Mouse (Mus musculus): ENCODE data around the gene Gm16181. TPM values are rescaled to one million over a fixed set of nuclear protein-coding genes. Genes with fewer than 3 reads are reported as not detected.

The Gm16181 gene
- polyA plus RNA-seq, 1 experiment from 2014 or later = not detected

DNA sequence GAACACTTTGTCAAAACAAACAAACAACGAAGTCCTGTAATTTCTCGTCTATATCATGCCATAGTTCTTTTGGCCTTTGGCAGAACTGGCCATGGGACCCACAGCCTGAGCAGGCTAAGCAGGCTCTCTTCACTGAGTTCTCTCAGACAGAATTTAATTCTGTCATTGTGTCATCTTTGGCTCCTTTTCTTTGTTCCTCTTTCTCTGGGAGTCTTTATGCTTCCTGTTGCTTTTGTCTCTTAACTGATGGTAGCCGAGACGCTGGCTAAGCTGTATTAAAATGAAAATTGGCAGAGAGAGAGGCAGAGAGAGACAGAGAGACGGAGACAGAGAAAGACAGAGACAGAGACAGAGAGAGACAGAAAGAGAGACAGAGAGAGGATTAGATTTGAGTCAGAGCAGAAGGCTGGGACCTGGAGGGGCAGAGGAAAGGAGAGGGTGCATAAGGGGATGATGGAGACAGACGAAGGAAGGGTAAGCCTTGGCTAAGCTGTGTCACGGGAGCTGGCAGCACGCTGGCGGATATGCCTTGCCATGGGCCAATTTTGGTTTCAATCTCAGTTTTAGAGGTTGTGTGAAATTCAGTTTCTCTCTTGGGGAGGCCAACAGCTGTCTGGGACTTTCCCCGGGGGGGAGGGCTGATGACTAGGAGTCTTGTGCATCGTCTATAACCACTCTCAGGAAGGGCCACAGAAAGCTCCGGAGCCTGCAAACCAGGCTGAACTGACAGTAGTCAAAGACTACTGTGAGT, 10.7 kb upstream of the Gm16181 start:
- 77% methylated on average over 12 of the region's 12 CpGs for WGBS
- Histone ChIP-seq H3K9me3 (replicated peaks; ENCODE audit: control insufficient read depth, low read length) (no peaks in the 10 kb centered on the region), H3K27me3 (ENCODE audit: control insufficient read depth, insufficient read depth, low read length) (peaks cover 1% of the 10 kb centered on the region; the same call in 1 of the 2 replicates), H3K4me1 (ENCODE audit: control insufficient read depth, insufficient read depth, low read length) (no peaks in the 10 kb centered on the region), H3K4me3 (ENCODE audit: low read depth, low read length) (no peak overlapping the region), H3K36me3 (replicated peaks; ENCODE audit: control insufficient read depth, insufficient read depth, low read depth, low read length) (no peaks in the 10 kb centered on the region), H3K4me2 (ENCODE audit: low read depth, low read length) (no peak overlapping the region), H3K27ac (replicated peaks; ENCODE audit: low read depth, low read length) (no peak overlapping the region), H3K9ac (replicated peaks; ENCODE audit: low read length) (no peak overlapping the region)
- ATAC-seq (replicated peaks; ENCODE audit: insufficient number of reproducible peaks, low FRiP score, low TSS enrichment, low read depth) = no peak
- no peak for DNase-seq (ENCODE audit: low spot score)

DNA sequence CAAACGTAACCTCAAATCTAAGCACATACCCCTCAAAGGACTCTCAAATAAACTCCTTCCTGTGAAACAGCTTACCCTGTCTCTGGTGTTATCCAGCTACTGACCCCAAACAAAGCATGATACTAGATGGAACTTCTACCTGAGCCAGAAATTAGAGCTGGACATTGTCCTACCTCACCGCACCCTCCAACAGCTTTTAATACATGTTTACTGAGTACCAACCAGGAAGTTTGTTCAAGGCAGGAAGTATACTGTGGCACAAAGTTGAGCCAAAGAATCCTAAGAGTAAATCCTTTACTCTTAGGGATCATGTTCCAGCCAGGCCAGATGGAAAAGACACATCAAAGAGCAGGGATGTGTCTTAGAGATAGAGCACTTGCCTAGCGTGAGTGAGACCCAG, 10.0 kb upstream of the Gm16181 start:
- no peaks in the 10 kb centered on the region for H3K9me3 ChIP-seq (replicated peaks; ENCODE audit: control insufficient read depth, low read length)
- H3K9ac ChIP-seq (replicated peaks; ENCODE audit: low read length) = no peak overlapping the region
- WGBS = 75% methylated on average over 3 of the region's 3 CpGs
- no peaks in the 10 kb centered on the region for H3K27me3 ChIP-seq (ENCODE audit: control insufficient read depth, insufficient read depth, low read length)
- ATAC-seq (replicated peaks; ENCODE audit: insufficient number of reproducible peaks, low FRiP score, low TSS enrichment, low read depth) (no peak), DNase-seq (ENCODE audit: low spot score) (no peak)
- no peaks in the 10 kb centered on the region for H3K36me3 ChIP-seq (replicated peaks; ENCODE audit: control insufficient read depth, insufficient read depth, low read depth, low read length)
- H3K27ac ChIP-seq (replicated peaks; ENCODE audit: low read depth, low read length) = no peak overlapping the region
- no peak overlapping the region for H3K4me3 ChIP-seq (ENCODE audit: low read depth, low read length)
- H3K4me2 ChIP-seq (ENCODE audit: low read depth, low read length) = no peak overlapping the region
- H3K4me1 ChIP-seq (ENCODE audit: control insufficient read depth, insufficient read depth, low read length) = no peaks in the 10 kb centered on the region

GRCm38 (mm10) chr17:35213071-35213470, 7.6 kb upstream of the Gm16181 start:
- ATAC-seq (replicated peaks; ENCODE audit: insufficient number of reproducible peaks, low FRiP score, low TSS enrichment, low read depth) (no peak), DNase-seq (ENCODE audit: low spot score) (no peak)
- Histone ChIP-seq H3K9ac (replicated peaks; ENCODE audit: low read length) (no peak overlapping the region), H3K36me3 (replicated peaks; ENCODE audit: control insufficient read depth, insufficient read depth, low read depth, low read length) (no peaks in the 10 kb centered on the region), H3K27ac (replicated peaks; ENCODE audit: low read depth, low read length) (no peak overlapping the region), H3K4me2 (ENCODE audit: low read depth, low read length) (no peak overlapping the region), H3K9me3 (replicated peaks; ENCODE audit: control insufficient read depth, low read length) (no peaks in the 10 kb centered on the region), H3K4me3 (ENCODE audit: low read depth, low read length) (no peak overlapping the region), H3K27me3 (ENCODE audit: control insufficient read depth, insufficient read depth, low read length) (no peaks in the 10 kb centered on the region), H3K4me1 (ENCODE audit: control insufficient read depth, insufficient read depth, low read length) (no peaks in the 10 kb centered on the region)
- 92% methylated on average over 5 of the region's 5 CpGs for WGBS

GRCm38 (mm10) chr17:35218516-35219193, 2.0 kb upstream of the Gm16181 start:
- ATAC-seq (replicated peaks; ENCODE audit: insufficient number of reproducible peaks, low FRiP score, low TSS enrichment, low read depth) (no peak), DNase-seq (ENCODE audit: low spot score) (no peak)
- Histone ChIP-seq H3K27ac (replicated peaks; ENCODE audit: low read depth, low read length) (no peak overlapping the region), H3K9ac (replicated peaks; ENCODE audit: low read length) (no peak overlapping the region), H3K36me3 (replicated peaks; ENCODE audit: control insufficient read depth, insufficient read depth, low read depth, low read length) (no peaks in the 10 kb centered on the region), H3K9me3 (replicated peaks; ENCODE audit: control insufficient read depth, low read length) (no peaks in the 10 kb centered on the region), H3K4me3 (ENCODE audit: low read depth, low read length) (no peak overlapping the region), H3K4me1 (ENCODE audit: control insufficient read depth, insufficient read depth, low read length) (no peaks in the 10 kb centered on the region), H3K27me3 (ENCODE audit: control insufficient read depth, insufficient read depth, low read length) (no peaks in the 10 kb centered on the region), H3K4me2 (ENCODE audit: low read depth, low read length) (no peak overlapping the region)
- 83% methylated on average over 18 of the region's 18 CpGs for WGBS

DNA sequence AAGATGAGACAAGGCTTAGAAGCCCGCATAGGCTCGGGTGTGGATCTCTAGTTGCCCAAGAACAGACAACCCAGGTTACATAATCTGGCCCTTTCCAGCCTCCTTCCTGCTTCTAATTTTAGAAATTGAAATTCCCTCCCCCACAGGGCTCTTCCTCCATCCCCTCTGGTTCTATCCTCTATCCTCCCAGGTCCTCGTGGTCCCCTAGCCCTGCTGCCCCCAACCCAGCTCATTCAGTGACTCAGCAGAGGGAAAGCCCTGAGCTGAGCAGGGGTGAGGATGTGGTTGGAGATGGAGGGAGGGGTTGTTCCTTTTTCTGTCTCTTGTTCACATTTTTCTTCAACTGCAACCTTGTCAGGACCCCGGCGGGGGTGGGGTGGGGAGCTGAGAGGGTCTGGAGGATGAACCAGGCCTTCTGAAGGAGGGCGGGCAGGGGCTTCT, 1.0 kb upstream of the Gm16181 start:
- H3K27me3 ChIP-seq (ENCODE audit: control insufficient read depth, insufficient read depth, low read length) = no peaks in the 10 kb centered on the region
- H3K27ac ChIP-seq (replicated peaks; ENCODE audit: low read depth, low read length) = no peak overlapping the region
- H3K9ac ChIP-seq (replicated peaks; ENCODE audit: low read length) = no peak overlapping the region
- ATAC-seq (replicated peaks; ENCODE audit: insufficient number of reproducible peaks, low FRiP score, low TSS enrichment, low read depth) (no peak), DNase-seq (ENCODE audit: low spot score) (no peak)
- H3K4me3 ChIP-seq (ENCODE audit: low read depth, low read length) = no peak overlapping the region
- no peaks in the 10 kb centered on the region for H3K4me1 ChIP-seq (ENCODE audit: control insufficient read depth, insufficient read depth, low read length)
- no peak overlapping the region for H3K4me2 ChIP-seq (ENCODE audit: low read depth, low read length)
- no peaks in the 10 kb centered on the region for H3K36me3 ChIP-seq (replicated peaks; ENCODE audit: control insufficient read depth, insufficient read depth, low read depth, low read length)
- H3K9me3 ChIP-seq (replicated peaks; ENCODE audit: control insufficient read depth, low read length) = no peaks in the 10 kb centered on the region
- 84% methylated on average over 6 of the region's 6 CpGs for WGBS

DNA sequence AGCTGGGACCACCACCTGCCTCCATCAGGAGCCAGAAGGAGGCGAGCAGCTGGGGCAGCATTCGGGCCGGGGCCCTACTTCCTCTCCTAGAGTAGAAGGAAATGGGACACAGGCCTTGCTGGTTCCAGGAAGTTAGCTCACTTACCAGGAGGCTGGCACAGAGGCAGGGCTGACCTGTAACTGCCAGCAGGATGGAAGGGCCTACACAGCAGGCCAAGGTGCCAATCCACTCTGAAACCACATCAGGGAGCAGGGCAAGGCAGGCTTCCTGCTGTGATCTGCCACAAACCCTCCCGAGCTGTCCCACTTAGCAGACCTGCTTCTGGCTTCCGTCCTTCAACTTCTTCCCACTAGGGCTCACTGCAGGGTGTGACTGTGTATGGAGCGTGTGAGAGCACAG, 1.7 kb downstream of the Gm16181 start:
- no peak overlapping the region for H3K4me3 ChIP-seq (ENCODE audit: low read depth, low read length)
- WGBS = 77% methylated on average over 6 of the region's 6 CpGs
- no peaks in the 10 kb centered on the region for H3K4me1 ChIP-seq (ENCODE audit: control insufficient read depth, insufficient read depth, low read length)
- no peaks in the 10 kb centered on the region for H3K27me3 ChIP-seq (ENCODE audit: control insufficient read depth, insufficient read depth, low read length)
- H3K9me3 ChIP-seq (replicated peaks; ENCODE audit: control insufficient read depth, low read length) = no peaks in the 10 kb centered on the region
- no peak for DNase-seq (ENCODE audit: low spot score)
- H3K36me3 ChIP-seq (replicated peaks; ENCODE audit: control insufficient read depth, insufficient read depth, low read depth, low read length) = peaks cover 4% of the 10 kb centered on the region; the same call in 1 of the 2 replicates
- ATAC-seq (replicated peaks; ENCODE audit: insufficient number of reproducible peaks, low FRiP score, low TSS enrichment, low read depth) = no peak
- H3K9ac ChIP-seq (replicated peaks; ENCODE audit: low read length) = no peak overlapping the region
- no peak overlapping the region for H3K4me2 ChIP-seq (ENCODE audit: low read depth, low read length)
- no peak overlapping the region for H3K27ac ChIP-seq (replicated peaks; ENCODE audit: low read depth, low read length)

DNA sequence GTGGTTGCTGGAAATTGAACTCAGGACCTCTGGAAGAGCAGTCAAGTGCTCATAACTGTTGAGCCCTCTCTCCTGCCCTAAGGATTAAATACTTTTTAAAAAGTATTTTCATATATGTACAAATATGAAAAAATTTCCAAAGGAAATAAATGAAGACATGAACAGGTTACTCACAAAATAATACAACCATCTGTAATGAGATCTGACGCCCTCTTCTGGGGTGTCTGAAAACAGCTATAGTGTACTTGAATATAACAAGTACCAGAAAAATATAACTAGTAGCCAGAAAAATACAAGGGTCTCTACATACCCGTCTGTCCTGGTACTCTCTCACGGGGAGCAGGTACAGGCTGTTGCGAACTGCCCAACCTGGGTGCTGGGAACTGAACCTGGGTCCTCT, 4.0 kb downstream of the Gm16181 start:
- Histone ChIP-seq H3K4me1 (ENCODE audit: control insufficient read depth, insufficient read depth, low read length) (no peaks in the 10 kb centered on the region), H3K4me3 (ENCODE audit: low read depth, low read length) (no peak overlapping the region), H3K27me3 (ENCODE audit: control insufficient read depth, insufficient read depth, low read length) (no peaks in the 10 kb centered on the region), H3K4me2 (ENCODE audit: low read depth, low read length) (no peak overlapping the region), H3K36me3 (replicated peaks; ENCODE audit: control insufficient read depth, insufficient read depth, low read depth, low read length) (peaks cover 4% of the 10 kb centered on the region), H3K27ac (replicated peaks; ENCODE audit: low read depth, low read length) (no peak overlapping the region), H3K9ac (replicated peaks; ENCODE audit: low read length) (no peak overlapping the region), H3K9me3 (replicated peaks; ENCODE audit: control insufficient read depth, low read length) (no peaks in the 10 kb centered on the region)
- DNase-seq (ENCODE audit: low spot score) (no peak), ATAC-seq (replicated peaks; ENCODE audit: insufficient number of reproducible peaks, low FRiP score, low TSS enrichment, low read depth) (no peak)
- 87% methylated on average over 4 of the region's 4 CpGs for WGBS

DNA sequence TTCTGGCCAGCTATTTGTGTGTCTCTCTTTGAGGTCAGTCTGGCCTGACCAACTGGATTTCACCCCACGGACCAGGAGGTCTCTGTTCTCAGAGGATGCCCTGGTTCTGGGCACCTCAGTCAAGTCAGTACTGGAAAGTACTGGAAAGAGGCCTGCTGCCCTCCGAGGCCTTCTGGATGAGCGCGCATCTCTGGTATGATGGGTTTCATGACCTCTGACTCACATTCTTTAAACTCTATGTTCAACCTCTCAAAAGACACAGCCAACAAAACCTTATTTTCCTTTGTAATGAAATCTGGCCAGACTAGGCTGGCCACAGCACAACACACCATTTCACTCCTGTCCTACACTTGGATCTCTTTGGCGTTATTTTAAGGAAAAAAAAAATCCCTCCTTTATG, 4.8 kb downstream of the Gm16181 start:
- Histone ChIP-seq H3K9ac (replicated peaks; ENCODE audit: low read length) (no peak overlapping the region), H3K4me1 (ENCODE audit: control insufficient read depth, insufficient read depth, low read length) (no peaks in the 10 kb centered on the region), H3K27ac (replicated peaks; ENCODE audit: low read depth, low read length) (no peak overlapping the region), H3K4me3 (ENCODE audit: low read depth, low read length) (no peak overlapping the region), H3K36me3 (replicated peaks; ENCODE audit: control insufficient read depth, insufficient read depth, low read depth, low read length) (peaks cover 4% of the 10 kb centered on the region), H3K4me2 (ENCODE audit: low read depth, low read length) (no peak overlapping the region), H3K9me3 (replicated peaks; ENCODE audit: control insufficient read depth, low read length) (no peaks in the 10 kb centered on the region), H3K27me3 (ENCODE audit: control insufficient read depth, insufficient read depth, low read length) (no peaks in the 10 kb centered on the region)
- no peak for ATAC-seq (replicated peaks; ENCODE audit: insufficient number of reproducible peaks, low FRiP score, low TSS enrichment, low read depth)
- WGBS = 98% methylated on average over 5 of the region's 5 CpGs
- no peak for DNase-seq (ENCODE audit: low spot score)

Data from embryonic facial prominence, embryonic 11.5 days (tissue).